Mouse (Mus musculus): Measurements from ENCODE around the gene Stk4.

DNA sequence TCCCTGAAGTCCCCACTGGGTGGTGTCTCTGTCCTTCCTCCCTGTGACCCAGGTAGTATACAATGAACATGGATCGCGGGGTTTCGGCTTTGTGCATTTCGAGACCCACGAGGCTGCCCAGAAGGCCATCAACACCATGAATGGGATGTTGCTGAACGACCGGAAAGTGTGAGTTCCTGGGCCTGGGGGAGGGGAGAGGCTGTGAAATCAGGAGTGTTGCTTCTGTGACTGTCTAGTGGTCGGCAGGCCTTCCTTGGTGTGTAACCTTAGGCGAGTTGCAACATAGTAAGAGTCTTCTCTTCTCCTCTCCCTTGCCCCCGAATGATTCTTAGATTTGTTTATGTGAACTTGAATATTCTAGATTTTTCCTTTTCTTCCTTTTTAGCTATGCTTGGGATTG is 39.0 kb upstream of the Stk4 start:
- TF ChIP-seq CTCF (IDR thresholded peaks at IDR 0.05; ENCODE audit: control insufficient read depth, insufficient read depth, insufficient replicate concordance, low read depth, low read length) (no peak), POLR2A (IDR thresholded peaks at IDR 0.05; ENCODE audit: control insufficient read depth, low read depth, low read length) (no peak)

Measured in testis, adult 2 months (tissue).